20 mouse cellular contexts compared by ENCODE assay signal in the genomic region with DNA sequence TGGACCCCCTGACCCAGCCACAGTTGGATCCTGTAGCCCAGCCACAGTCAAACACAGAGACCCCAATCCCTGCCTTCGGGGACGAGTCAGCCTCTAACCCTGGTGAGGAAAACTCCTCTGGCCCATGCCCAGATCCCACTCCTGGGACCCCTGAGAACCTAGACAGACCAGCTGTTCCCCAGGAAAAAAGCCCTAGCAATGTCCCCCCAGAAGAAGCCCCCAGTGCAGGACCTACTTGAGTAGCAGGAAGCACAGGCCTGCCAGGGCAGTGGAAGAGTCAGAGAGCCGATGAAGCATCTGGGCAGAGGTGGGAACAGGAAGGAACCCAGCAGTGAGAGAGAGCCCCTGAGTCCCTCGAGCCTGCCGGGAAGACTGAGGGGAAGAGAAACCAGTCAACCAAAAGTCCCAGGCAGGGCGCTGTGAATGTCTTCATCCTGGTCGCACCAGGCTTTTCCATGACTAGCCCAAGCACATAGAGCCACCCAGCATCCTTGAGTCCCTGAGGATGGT. TPM values are rescaled to one million over a fixed set of nuclear protein-coding genes. Genes with fewer than 3 reads are reported as not detected.
A peak's percentile ranks its signal among the peaks of the same experiment; 100 is the strongest.
DNase-seq lines count a peak whose midpoint lies in the region; ATAC-seq and TF ChIP-seq lines count a peak whose summit lies in the region.
"Had no signal": no experiment of that assay in that cellular context is flagged by ENCODE, and none has a peak within 500 bp of the region (broad histone marks: within the 10 kb centered on the region; RNA-seq: fewer than 3 reads in every experiment).

A gene (minus strand): TSS at position 275 of the 510 bp plus-strand sequence.

- no peak for TF ChIP-seq POLR2A in thymus, adult 2 months (IDR thresholded peaks at IDR 0.05; ENCODE audit: control insufficient read depth, extremely low read depth, insufficient read depth, low read length, poor library complexity)

- H3K9me3 ChIP-seq in limb, embryonic 13.5 days, result no peaks in the 10 kb centered on the region
- no peaks in the 10 kb centered on the region for H3K9me3 ChIP-seq in limb, embryonic 10.5 days (replicated peaks)
- H3K9me3 ChIP-seq: forebrain, embryonic 13.5 days; hindbrain, embryonic 12.5 days; intestine, embryonic 15.5 days; megakaryocyte, embryonic 14.5 days; neural tube, embryonic 15.5 days had no signal

- no peak for ATAC-seq in limb, embryonic 13.5 days (ENCODE audit: low FRiP score, low read depth)
- ATAC-seq: forebrain, embryonic 13.5 days; intestine, embryonic 15.5 days; midbrain, embryonic 16.5 days had no signal

- H3K36me3 ChIP-seq in limb, embryonic 13.5 days, result no peaks in the 10 kb centered on the region
- H3K36me3 ChIP-seq in limb, embryonic 10.5 days, result no peaks in the 10 kb centered on the region
- no peaks in the 10 kb centered on the region for H3K36me3 ChIP-seq in thymus, adult 2 months (ENCODE audit: control insufficient read depth, insufficient read depth, low read length)
- H3K36me3 ChIP-seq: embryonic facial prominence, embryonic 10.5 days; heart, embryonic 13.5 days; hindbrain, embryonic 12.5 days; intestine, embryonic 15.5 days; neural tube, embryonic 15.5 days had no signal

- no peak within 1 kb of the TSS for H3K4me3 ChIP-seq in limb, embryonic 13.5 days
- H3K4me3 ChIP-seq in limb, embryonic 10.5 days, result no peak within 1 kb of the TSS
- H3K4me3 ChIP-seq in thymus, adult 2 months (ENCODE audit: control insufficient read depth, insufficient read depth, low read length), result no peak within 1 kb of the TSS
- H3K4me3 ChIP-seq: embryonic facial prominence, embryonic 10.5 days; forebrain, embryonic 13.5 days; heart, embryonic 13.5 days; hindbrain, embryonic 12.5 days; intestine, embryonic 15.5 days; megakaryocyte, embryonic 14.5 days; neural tube, embryonic 15.5 days had no signal

- no peak within 1 kb of the TSS for H3K4me2 ChIP-seq in limb, embryonic 13.5 days (replicated peaks)
- H3K4me2 ChIP-seq: forebrain, embryonic 13.5 days; heart, embryonic 13.5 days; hindbrain, embryonic 12.5 days; intestine, embryonic 15.5 days; neural tube, embryonic 15.5 days had no signal

- 89% methylated on average over 7 of the region's 7 CpGs for WGBS in limb, embryonic 13.5 days
- WGBS in limb, embryonic 10.5 days, result 82% methylated on average over 7 of the region's 7 CpGs
- WGBS in thymus, adult 2 months, result 65% methylated on average over 7 of the region's 7 CpGs

- peak; percentile 95 for DNase-seq in heart, adult 11 months
- DNase-seq in heart, adult 9 months (ENCODE audit: low spot score in 2 of 2), result no peak
- DNase-seq in limb, embryonic 10.5 days (ENCODE audit: low spot score), result no peak
- no peak for DNase-seq in thymus, adult 2 months
- DNase-seq in thymus, postnatal 14 days, result no peak
- DNase-seq in frontal cortex, adult 2 months (ENCODE audit: extremely low spot score in 1 of 2, low spot score in 1 of 2), result no peak
- DNase-seq: cerebellum, adult 9-10 months; lung, adult 18-20 months; spleen, adult 18-20 months; thymus, postnatal 25 days had no signal

- no peaks in the 10 kb centered on the region for H3K27me3 ChIP-seq in limb, embryonic 13.5 days
- H3K27me3 ChIP-seq in limb, embryonic 10.5 days (ENCODE audit: low read depth, poor library complexity, severe bottlenecking), result no peaks in the 10 kb centered on the region
- H3K27me3 ChIP-seq in thymus, adult 2 months (ENCODE audit: control insufficient read depth, insufficient read depth, low read length), result no peaks in the 10 kb centered on the region
- H3K27me3 ChIP-seq: forebrain, embryonic 13.5 days; hindbrain, embryonic 12.5 days; intestine, embryonic 15.5 days; neural tube, embryonic 15.5 days had no signal

- H3K9ac ChIP-seq in limb, embryonic 13.5 days, result peak within 1 kb of the TSS; percentile 19; the same call in 1 of the 2 replicates
- H3K9ac ChIP-seq: forebrain, embryonic 13.5 days; heart, embryonic 13.5 days; hindbrain, embryonic 12.5 days; intestine, embryonic 15.5 days; neural tube, embryonic 15.5 days had no signal

- no peak within 1 kb of the TSS for H3K27ac ChIP-seq in limb, embryonic 13.5 days
- no peak within 1 kb of the TSS for H3K27ac ChIP-seq in limb, embryonic 10.5 days
- peak within 1 kb of the TSS; percentile 79 for H3K27ac ChIP-seq in thymus, adult 2 months (ENCODE audit: control insufficient read depth, insufficient read depth, low read length)
- H3K27ac ChIP-seq: embryonic facial prominence, embryonic 10.5 days; forebrain, embryonic 13.5 days; heart, embryonic 13.5 days; hindbrain, embryonic 12.5 days; intestine, embryonic 15.5 days; neural tube, embryonic 15.5 days had no signal

- peaks cover 6% of the 10 kb centered on the region for H3K4me1 ChIP-seq in limb, embryonic 13.5 days
- peaks cover 31% of the 10 kb centered on the region for H3K4me1 ChIP-seq in limb, embryonic 10.5 days
- H3K4me1 ChIP-seq in thymus, adult 2 months (replicated peaks; ENCODE audit: control insufficient read depth, insufficient read depth, low read length), result peaks cover 39% of the 10 kb centered on the region

- no peak for TF ChIP-seq CTCF in thymus, adult 2 months (IDR thresholded peaks at IDR 0.05; ENCODE audit: borderline replicate concordance, control insufficient read depth, extremely low read depth, insufficient read depth, low read length, poor library complexity)

RNA-seq across cellular contexts. Expression of the gene that starts here (rescaled TPM):
- 0.05 and 0.13 TPM in 2 replicates for polyA plus RNA-seq in limb, embryonic 13.5 days (2015; fragmentation: Nextera tagmentation; extraction: Ambion mirVana)
- polyA plus RNA-seq in limb, embryonic 10.5 days (2016; fragmentation: Nextera tagmentation; extraction: Ambion mirVana), result 0.15 TPM in 1 of 2 replicates, not detected in the other
- 0.26 and 0.53 TPM in 2 replicates for polyA plus RNA-seq in thymus, adult 2 months (2012; rRNA removed)
- polyA plus RNA-seq in frontal cortex, adult 2 months (2012; rRNA removed), result 0.12 and 0.17 TPM in 2 replicates
- polyA plus RNA-seq: heart, embryonic 13.5 days; limb, embryonic 11.5 days had no signal
